Mouse (Mus musculus): ENCODE results near the gene Rnase10.
"Not testable (repeated sequence)": the region's sequence is repeated elsewhere in the genome, so short reads cannot be mapped to it uniquely, and the experiment has no call there.

The Rnase10 gene

GRCm38 (mm10) chr14:51007152-51007801, at the start of gene Rnase10:
Gene Rnase10, plus strand, starts transcription at chr14:51007751.
- no peak for DNase-seq (ENCODE audit: low spot score in 2 of 2)

- DNase-seq (ENCODE audit: low spot score in 2 of 2): not testable (repeated sequence)
These were observed 49.1 kb upstream of the Rnase10 start for GRCm38 (mm10) chr14:50958289-50958995.

GRCm38 (mm10) chr14:50968216-50968980, 39.2 kb upstream of the Rnase10 start:
- DNase-seq (ENCODE audit: low spot score in 2 of 2): no peak

- no peak for DNase-seq (ENCODE audit: low spot score in 2 of 2)
These were observed 38.5 kb upstream of the Rnase10 start for GRCm38 (mm10) chr14:50969041-50969440.

- no peak for DNase-seq (ENCODE audit: low spot score in 2 of 2)
These were observed 37.7 kb upstream of the Rnase10 start for GRCm38 (mm10) chr14:50969558-50970544.

GRCm38 (mm10) chr14:50970822-50971221, 36.7 kb upstream of the Rnase10 start:
- DNase-seq (ENCODE audit: low spot score in 2 of 2): no peak

GRCm38 (mm10) chr14:50973054-50973453, 34.5 kb upstream of the Rnase10 start:
- DNase-seq (ENCODE audit: low spot score in 2 of 2): not testable (repeated sequence)

GRCm38 (mm10) chr14:50973700-50974099, 33.9 kb upstream of the Rnase10 start:
- DNase-seq (ENCODE audit: low spot score in 2 of 2): no peak

GRCm38 (mm10) chr14:50975001-50975400, 32.5 kb upstream of the Rnase10 start:
- DNase-seq (ENCODE audit: low spot score in 2 of 2): no peak

GRCm38 (mm10) chr14:50976674-50977073, 30.9 kb upstream of the Rnase10 start:
- DNase-seq (ENCODE audit: low spot score in 2 of 2): no peak

GRCm38 (mm10) chr14:50978451-50978850, 29.1 kb upstream of the Rnase10 start:
- not testable (repeated sequence) for DNase-seq (ENCODE audit: low spot score in 2 of 2)

- no peak for DNase-seq (ENCODE audit: low spot score in 2 of 2)
These were observed 27.9 kb upstream of the Rnase10 start for GRCm38 (mm10) chr14:50979631-50980030.

GRCm38 (mm10) chr14:50981207-50981606, 26.3 kb upstream of the Rnase10 start:
- DNase-seq (ENCODE audit: low spot score in 2 of 2): no peak

- no peak for DNase-seq (ENCODE audit: low spot score in 2 of 2)
These were observed 25.7 kb upstream of the Rnase10 start for GRCm38 (mm10) chr14:50981837-50982236.

GRCm38 (mm10) chr14:50987668-50988067, 19.9 kb upstream of the Rnase10 start:
- DNase-seq (ENCODE audit: low spot score in 2 of 2): no peak

GRCm38 (mm10) chr14:50991037-50991436, 16.5 kb upstream of the Rnase10 start:
- DNase-seq (ENCODE audit: low spot score in 2 of 2): no peak

- DNase-seq (ENCODE audit: low spot score in 2 of 2): no peak
These were observed 10.5 kb upstream of the Rnase10 start for GRCm38 (mm10) chr14:50997088-50997487.

- DNase-seq (ENCODE audit: low spot score in 2 of 2): no peak
These were observed 9.4 kb upstream of the Rnase10 start for GRCm38 (mm10) chr14:50997999-50998666.

- DNase-seq (ENCODE audit: low spot score in 2 of 2): peak; percentile 38 to 59
These were observed 563 bp downstream of the Rnase10 start for GRCm38 (mm10) chr14:51007914-51008713.

GRCm38 (mm10) chr14:51008781-51009180, 1.2 kb downstream of the Rnase10 start:
- DNase-seq (ENCODE audit: low spot score in 2 of 2): no peak
